Mouse (Mus musculus) limb, embryonic 11.5 days (tissue): ENCODE measurements around the gene Gm27179. TPM values are rescaled to one million over a fixed set of nuclear protein-coding genes. Genes with fewer than 3 reads are reported as not detected.
"Not testable (repeated sequence)": the region's sequence is repeated elsewhere in the genome, so short reads cannot be mapped to it uniquely, and the experiment has no call there.

Experiments
- ATAC-seq: fragments of 200-750 bp; cut with Nextera tagmentation; 2 replicates; pipeline ENCODE4 v1.8.0; 2017; ENCODE audit warnings: low read depth; ENCODE audit not compliant: insufficient number of reproducible peaks, low FRiP score, low TSS enrichment
- DNase-seq: peaks from one replicate; pipeline ENCODE4 v3.0.0-alpha.2; 2015; ENCODE audit warnings: low spot score
- H3K27ac ChIP-seq: fragments of 300-500 bp; sonication (generic); replicated peaks from 2 replicates; pipeline ENCODE4 v1.5.1; 2014; ENCODE audit warnings: low read depth, mild to moderate bottlenecking, low read length
- H3K27me3 ChIP-seq: fragments of 300-500 bp; sonication (generic); 2 replicates; pipeline ENCODE4 v1.6.1; 2014; ENCODE audit warnings: mild to moderate bottlenecking, low read length, mixed read lengths; ENCODE audit not compliant: control insufficient read depth, insufficient read depth
- H3K36me3 ChIP-seq: fragments of 300-500 bp; sonication (generic); 2 replicates; pipeline ENCODE4 v1.6.1; 2014; ENCODE audit warnings: mild to moderate bottlenecking, low read length, moderate library complexity, mixed read lengths; ENCODE audit not compliant: control insufficient read depth, insufficient read depth
- H3K4me1 ChIP-seq: fragments of 300-500 bp; sonication (generic); 2 replicates; pipeline ENCODE4 v1.6.1; 2014; ENCODE audit warnings: low read length, mixed read lengths; ENCODE audit not compliant: control insufficient read depth, insufficient read depth
- H3K4me2 ChIP-seq: fragments of 300-500 bp; sonication (generic); 2 replicates; pipeline ENCODE4 v1.6.1; 2014; ENCODE audit warnings: low read depth, mild to moderate bottlenecking, moderate library complexity; ENCODE audit not compliant: severe bottlenecking
- H3K4me3 ChIP-seq: fragments of 300-500 bp; sonication (generic); 2 replicates; pipeline ENCODE4 v1.5.1; 2014; ENCODE audit warnings: low read depth, low read length
- H3K9ac ChIP-seq: fragments of 300-500 bp; sonication (generic); 2 replicates; pipeline ENCODE4 v1.6.1; 2014; ENCODE audit warnings: mild to moderate bottlenecking, low read length
- H3K9me3 ChIP-seq: fragments of 300-500 bp; sonication (generic); 2 replicates; pipeline ENCODE4 v1.6.1; 2016; ENCODE audit warnings: low read length; ENCODE audit not compliant: control insufficient read depth
- WGBS: fragments of 180-500 bp; shearing (Covaris S2); extraction: QIAGEN DNeasy Blood & Tissue Kit; methylation state at CpG from one replicate; pipeline ENCODE4 v1.1.7; 2014; 5-methylcytosine and 5-hydroxymethylcytosine counted together
- polyA plus RNA-seq: library from polyadenylated mRNA; unstranded; fragments of >200 nt; fragmentation: Nextera tagmentation; extraction: Ambion mirVana; gene quantifications from 2 replicates; pipeline ENCODE4 v1.2.1, GENCODE M21; 2014

Gm27179 gene
- polyA plus RNA-seq, 1 experiment from 2014 or later: not detected

- not testable (repeated sequence) for ATAC-seq, H3K4me1 ChIP-seq, H3K4me3 ChIP-seq, H3K9me3 ChIP-seq, H3K27me3 ChIP-seq, H3K36me3 ChIP-seq, H3K4me2 ChIP-seq, H3K9ac ChIP-seq, DNase-seq, H3K27ac ChIP-seq
- no CpG with 5 or more reads among the region's 3 CpGs for WGBS
These were observed 17.8 kb downstream of the Gm27179 start for GRCm38 (mm10) chr14:69494522-69494921.

DNA sequence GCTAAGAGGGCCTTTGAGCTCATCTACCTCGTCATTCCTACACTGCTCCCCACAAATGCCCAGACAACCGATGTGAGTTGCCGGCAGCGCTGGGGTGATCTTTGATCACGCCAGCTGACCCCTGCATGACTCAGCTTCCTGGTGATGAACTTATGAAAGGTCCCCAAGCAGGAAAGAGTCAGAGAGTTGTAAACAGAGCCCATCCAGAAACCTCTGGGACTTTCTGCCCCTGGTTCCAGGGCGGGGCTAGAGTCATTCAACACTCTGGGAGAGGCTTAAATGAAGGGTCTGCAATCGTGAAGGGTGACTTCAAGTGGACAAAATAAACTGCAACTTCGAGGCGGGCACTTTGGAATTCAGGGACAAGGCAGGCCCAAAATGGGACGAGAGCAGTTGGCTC lies 24.3 kb downstream of the Gm27179 start:
- not testable (repeated sequence) for ATAC-seq, H3K36me3 ChIP-seq, DNase-seq, H3K27ac ChIP-seq, H3K4me2 ChIP-seq, H3K9me3 ChIP-seq, H3K27me3 ChIP-seq, H3K4me3 ChIP-seq, H3K9ac ChIP-seq, H3K4me1 ChIP-seq
- WGBS: no CpG with 5 or more reads among the region's 10 CpGs

GRCm38 (mm10) chr14:69485466-69486135 lies 26.7 kb downstream of the Gm27179 start:
- H3K4me1 ChIP-seq, H3K27me3 ChIP-seq, H3K36me3 ChIP-seq, H3K9ac ChIP-seq, DNase-seq, H3K4me2 ChIP-seq, H3K27ac ChIP-seq, ATAC-seq, H3K9me3 ChIP-seq, H3K4me3 ChIP-seq: not testable (repeated sequence)
- WGBS: no CpG with 5 or more reads among the region's 18 CpGs

DNA sequence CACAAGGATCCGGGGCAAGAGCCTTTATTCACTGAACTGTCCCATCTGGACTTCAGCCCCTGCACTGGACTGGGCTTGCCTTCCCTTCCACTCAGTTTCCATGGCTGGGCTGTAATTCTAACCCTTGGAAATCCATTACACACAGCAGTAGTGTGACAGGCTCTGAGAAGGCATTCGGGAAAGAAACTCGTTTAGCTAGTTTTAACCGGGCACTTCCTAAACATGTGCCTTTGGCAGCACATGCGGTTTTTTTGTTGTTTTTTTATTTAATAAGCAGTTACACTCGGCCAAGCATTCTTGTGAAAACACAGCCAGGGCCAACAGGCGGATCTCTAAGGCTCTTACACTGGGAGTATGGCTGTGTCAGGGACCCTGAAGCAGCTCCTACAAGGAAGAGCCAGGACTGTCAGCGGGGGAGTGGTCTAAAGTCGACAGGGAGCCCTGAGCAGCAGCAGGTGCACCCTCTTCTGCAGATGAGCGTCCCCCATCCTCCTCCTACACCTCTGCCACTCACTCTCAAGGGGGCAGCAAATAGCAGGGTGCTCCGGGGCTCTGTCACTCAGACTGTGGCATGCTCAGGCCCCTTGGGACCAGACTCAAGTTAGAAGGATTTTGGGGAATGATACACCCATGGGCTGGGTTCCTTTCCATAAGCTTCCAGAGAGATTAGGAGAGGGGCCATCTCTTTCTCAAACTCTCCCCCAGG lies 38.3 kb downstream of the Gm27179 start:
- not testable (repeated sequence) for H3K4me1 ChIP-seq, H3K27me3 ChIP-seq, DNase-seq, H3K36me3 ChIP-seq, H3K4me2 ChIP-seq, H3K9ac ChIP-seq, H3K4me3 ChIP-seq, ATAC-seq, H3K27ac ChIP-seq, H3K9me3 ChIP-seq
- no CpG with 5 or more reads among the region's 11 CpGs for WGBS

- not testable (repeated sequence) for H3K9ac ChIP-seq, H3K4me3 ChIP-seq, H3K27ac ChIP-seq, H3K27me3 ChIP-seq, H3K9me3 ChIP-seq, ATAC-seq, H3K36me3 ChIP-seq, H3K4me1 ChIP-seq, DNase-seq, H3K4me2 ChIP-seq
- WGBS: no CpG with 5 or more reads among the region's 2 CpGs
These were observed 39.0 kb downstream of the Gm27179 start for GRCm38 (mm10) chr14:69473322-69473721.

- H3K27ac ChIP-seq, DNase-seq, H3K4me3 ChIP-seq, H3K27me3 ChIP-seq, H3K36me3 ChIP-seq, H3K9me3 ChIP-seq, H3K4me1 ChIP-seq, ATAC-seq, H3K9ac ChIP-seq, H3K4me2 ChIP-seq: not testable (repeated sequence)
- WGBS: no CpG with 5 or more reads among the region's 8 CpGs
These were observed 42.1 kb downstream of the Gm27179 start for GRCm38 (mm10) chr14:69470122-69470708.

- WGBS: no CpG with 5 or more reads among the region's 17 CpGs
- H3K27me3 ChIP-seq, ATAC-seq: not testable (repeated sequence)
These were observed 44.6 kb downstream of the Gm27179 start for GRCm38 (mm10) chr14:69467612-69468366.

GRCm38 (mm10) chr14:69464465-69464864 lies 47.9 kb downstream of the Gm27179 start:
- not testable (repeated sequence) for H3K4me3 ChIP-seq, H3K9me3 ChIP-seq, H3K27ac ChIP-seq, H3K9ac ChIP-seq, ATAC-seq, DNase-seq, H3K36me3 ChIP-seq, H3K27me3 ChIP-seq, H3K4me1 ChIP-seq, H3K4me2 ChIP-seq
- no CpG with 5 or more reads among the region's 4 CpGs for WGBS

More at GRCm38 (mm10) chr14:69467612-69468366, 44.6 kb downstream of the Gm27179 start:
- not testable (repeated sequence) for H3K4me2 ChIP-seq, DNase-seq, H3K4me3 ChIP-seq, H3K9ac ChIP-seq, H3K9me3 ChIP-seq, H3K4me1 ChIP-seq, H3K36me3 ChIP-seq, H3K27ac ChIP-seq
